Mouse (Mus musculus) lung, postnatal 0 days (tissue): ENCODE data around the gene Zdhhc5.

Experiments used
- CTCF ChIP-seq: IDR thresholded peaks from 2 replicates; pipeline ENCODE4 v1.5.1; 2016; ENCODE audit warnings: antibody characterized with exemption, mild to moderate bottlenecking
- EP300 ChIP-seq: IDR thresholded peaks from 2 replicates; pipeline ENCODE4 v1.6.1; 2016; ENCODE audit warnings: antibody characterized with exemption, mild to moderate bottlenecking, control low read depth

GRCm38 (mm10) chr2:84721182-84721581 is 6.2 kb upstream of the Zdhhc5 start:
- TF ChIP-seq CTCF (no peak), EP300 (no peak)
